20 mouse cellular contexts compared by ENCODE assay signal in the genomic region with DNA sequence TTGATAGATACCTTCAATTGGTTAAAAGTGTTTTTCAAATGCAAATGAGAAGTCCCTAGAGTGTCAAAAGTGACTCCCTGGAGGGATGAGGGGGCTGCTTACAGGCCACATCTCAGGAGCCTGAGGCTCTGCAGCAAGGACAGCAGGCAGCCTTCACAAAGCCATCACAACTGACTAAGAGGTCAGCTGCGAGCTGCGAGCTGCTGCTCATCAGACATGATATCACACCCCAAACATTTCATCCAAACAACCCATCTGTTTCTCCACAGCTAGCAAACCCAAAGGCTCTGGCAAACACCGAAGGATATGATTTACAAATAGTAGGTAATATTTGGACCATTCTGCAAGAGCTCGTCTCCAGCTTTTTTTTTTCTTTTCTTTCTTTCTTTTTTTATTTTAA.
DNase-seq lines count a peak whose midpoint lies in the region; ATAC-seq and TF ChIP-seq lines count a peak whose summit lies in the region.
"Had no signal": no experiment of that assay in that cellular context is flagged by ENCODE, and none has a peak within 500 bp of the region (broad histone marks: within the 10 kb centered on the region; RNA-seq: fewer than 3 reads in every experiment).

No protein-coding gene starts in this region.

- no peak for TF ChIP-seq CTCF in layer of hippocampus, adult 2 months (conservative IDR thresholded peaks at IDR 0.05)

- no peaks in the 10 kb centered on the region; the same call in 1 of the 2 replicates for H3K36me3 ChIP-seq in embryonic facial prominence, embryonic 14.5 days (ENCODE audit: control insufficient read depth, insufficient read depth, low read length)
- H3K36me3 ChIP-seq in embryonic facial prominence, embryonic 10.5 days (replicated peaks): no peaks in the 10 kb centered on the region
- H3K36me3 ChIP-seq in intestine, embryonic 16.5 days (ENCODE audit: control insufficient read depth, insufficient read depth, low read length): no peaks in the 10 kb centered on the region
- no peaks in the 10 kb centered on the region for H3K36me3 ChIP-seq in midbrain, embryonic 10.5 days
- H3K36me3 ChIP-seq: forebrain, embryonic 12.5 days; hindbrain, embryonic 13.5 days; limb, embryonic 12.5 days; liver, embryonic 12.5 days; midbrain, embryonic 15.5 days; neural tube, embryonic 12.5 days; stomach, embryonic 15.5 days had no signal

- peaks cover 26% of the 10 kb centered on the region for H3K4me1 ChIP-seq in embryonic facial prominence, embryonic 14.5 days (ENCODE audit: control insufficient read depth, insufficient read depth, low read length)
- peaks cover 18% of the 10 kb centered on the region for H3K4me1 ChIP-seq in embryonic facial prominence, embryonic 10.5 days
- H3K4me1 ChIP-seq in intestine, embryonic 16.5 days (ENCODE audit: control insufficient read depth, insufficient read depth, low read length): peaks cover 14% of the 10 kb centered on the region; the same call in 1 of the 2 replicates
- H3K4me1 ChIP-seq in midbrain, embryonic 10.5 days: peaks cover 30% of the 10 kb centered on the region
- H3K4me1 ChIP-seq: midbrain, embryonic 15.5 days had no signal

- 35% methylated on average over 4 of the region's 4 CpGs for WGBS in embryonic facial prominence, embryonic 14.5 days
- WGBS in embryonic facial prominence, embryonic 10.5 days: 44% methylated on average over 4 of the region's 4 CpGs
- 48% methylated on average over 4 of the region's 4 CpGs for WGBS in intestine, embryonic 16.5 days
- 46% methylated on average over 4 of the region's 4 CpGs for WGBS in midbrain, embryonic 10.5 days

- H3K4me3 ChIP-seq in embryonic facial prominence, embryonic 14.5 days (ENCODE audit: low read depth, low read length): no peak overlapping the region
- no peak overlapping the region for H3K4me3 ChIP-seq in embryonic facial prominence, embryonic 10.5 days
- H3K4me3 ChIP-seq in layer of hippocampus, adult 2 months: no peak overlapping the region
- H3K4me3 ChIP-seq in intestine, embryonic 16.5 days (ENCODE audit: low read length): no peak overlapping the region
- H3K4me3 ChIP-seq in midbrain, embryonic 10.5 days: no peak overlapping the region
- H3K4me3 ChIP-seq: forebrain, embryonic 12.5 days; hindbrain, embryonic 13.5 days; limb, embryonic 12.5 days; liver, embryonic 12.5 days; midbrain, embryonic 15.5 days; neural tube, embryonic 12.5 days; stomach, embryonic 15.5 days had no signal

- no peaks in the 10 kb centered on the region for H3K27me3 ChIP-seq in embryonic facial prominence, embryonic 14.5 days (replicated peaks; ENCODE audit: control insufficient read depth, insufficient read depth, low read length)
- H3K27me3 ChIP-seq in embryonic facial prominence, embryonic 10.5 days (replicated peaks; ENCODE audit: low read depth, poor library complexity, severe bottlenecking): no peaks in the 10 kb centered on the region
- H3K27me3 ChIP-seq in intestine, embryonic 16.5 days (replicated peaks; ENCODE audit: control insufficient read depth, insufficient read depth, low read length): no peaks in the 10 kb centered on the region
- no peaks in the 10 kb centered on the region for H3K27me3 ChIP-seq in midbrain, embryonic 10.5 days (ENCODE audit: low read depth, poor library complexity, severe bottlenecking)
- H3K27me3 ChIP-seq: hindbrain, embryonic 13.5 days; limb, embryonic 12.5 days; liver, embryonic 12.5 days; midbrain, embryonic 15.5 days; neural tube, embryonic 12.5 days; stomach, embryonic 15.5 days had no signal

- H3K4me2 ChIP-seq in embryonic facial prominence, embryonic 14.5 days (ENCODE audit: low read depth, low read length): no peak overlapping the region
- H3K4me2 ChIP-seq in intestine, embryonic 16.5 days (ENCODE audit: low read depth, low read length): no peak overlapping the region
- H3K4me2 ChIP-seq: forebrain, embryonic 12.5 days; hindbrain, embryonic 13.5 days; limb, embryonic 12.5 days; midbrain, embryonic 15.5 days; neural tube, embryonic 12.5 days; stomach, embryonic 15.5 days had no signal

- peak; percentile 56 for DNase-seq in embryonic facial prominence, embryonic 14.5 days (ENCODE audit: low spot score)
- no peak for DNase-seq in embryonic facial prominence, embryonic 10.5 days (ENCODE audit: low spot score)
- DNase-seq in layer of hippocampus, adult 2 months (ENCODE audit: low spot score in 2 of 2): no peak
- DNase-seq in layer of hippocampus, adult 9-11 months: no peak
- DNase-seq in brain, adult 2 months (ENCODE audit: low read depth, low spot score): peak; percentile 44
- DNase-seq in midbrain, embryonic 10.5 days (ENCODE audit: low spot score): no peak
- DNase-seq: adrenal gland, adult 8-10 months; cerebellum, adult 11 months; cerebellum, adult 9-11 months; kidney, adult 8-10 months; kidney, postnatal 10 days; right cerebral cortex, postnatal 25 days had no signal

- H3K9me3 ChIP-seq in embryonic facial prominence, embryonic 14.5 days (ENCODE audit: control insufficient read depth, low read length): no peaks in the 10 kb centered on the region
- no peaks in the 10 kb centered on the region for H3K9me3 ChIP-seq in embryonic facial prominence, embryonic 10.5 days
- no peaks in the 10 kb centered on the region for H3K9me3 ChIP-seq in intestine, embryonic 16.5 days (ENCODE audit: control insufficient read depth, low read length)
- no peaks in the 10 kb centered on the region for H3K9me3 ChIP-seq in midbrain, embryonic 10.5 days (replicated peaks)
- H3K9me3 ChIP-seq: forebrain, embryonic 12.5 days; hindbrain, embryonic 13.5 days; limb, embryonic 12.5 days; liver, embryonic 12.5 days; midbrain, embryonic 15.5 days; neural tube, embryonic 12.5 days; stomach, embryonic 15.5 days had no signal

- no peak overlapping the region for H3K27ac ChIP-seq in embryonic facial prominence, embryonic 14.5 days (replicated peaks; ENCODE audit: low read depth, low read length)
- H3K27ac ChIP-seq in embryonic facial prominence, embryonic 10.5 days (replicated peaks): no peak overlapping the region
- H3K27ac ChIP-seq in layer of hippocampus, adult 2 months: peak overlapping the region; percentile 77
- peak overlapping the region; percentile 54 for H3K27ac ChIP-seq in intestine, embryonic 16.5 days (ENCODE audit: low read length)
- no peak overlapping the region for H3K27ac ChIP-seq in midbrain, embryonic 10.5 days (replicated peaks)
- H3K27ac ChIP-seq: forebrain, embryonic 12.5 days; hindbrain, embryonic 13.5 days; limb, embryonic 12.5 days; liver, embryonic 12.5 days; midbrain, embryonic 15.5 days; neural tube, embryonic 12.5 days had no signal

- no peak overlapping the region for H3K9ac ChIP-seq in embryonic facial prominence, embryonic 14.5 days (ENCODE audit: low read depth, low read length)
- H3K9ac ChIP-seq in intestine, embryonic 16.5 days (ENCODE audit: low read depth, low read length): no peak overlapping the region
- H3K9ac ChIP-seq: forebrain, embryonic 12.5 days; hindbrain, embryonic 13.5 days; limb, embryonic 12.5 days; liver, embryonic 12.5 days; midbrain, embryonic 15.5 days; neural tube, embryonic 12.5 days; stomach, embryonic 15.5 days had no signal

- ATAC-seq in embryonic facial prominence, embryonic 14.5 days (ENCODE audit: low read depth): no peak
- peak; percentile 26; the same call in 1 of the 2 replicates for ATAC-seq in intestine, embryonic 16.5 days
- ATAC-seq: liver, embryonic 12.5 days; midbrain, embryonic 15.5 days had no signal

Comparison
In these comparisons a context has a peak if more than half of its experiments do, and no peak if none do; other contexts are left out.
1. DNase-seq: peak in embryonic facial prominence, embryonic 14.5 days (single experiment) and brain, adult 2 months (single experiment); none in embryonic facial prominence, embryonic 10.5 days (single experiment), layer of hippocampus, adult 2 months (0 of 2), layer of hippocampus, adult 9-11 months (single experiment) and midbrain, embryonic 10.5 days (single experiment).
2. H3K27ac ChIP-seq: peak in layer of hippocampus, adult 2 months (single experiment) and intestine, embryonic 16.5 days (single experiment); none in embryonic facial prominence, embryonic 14.5 days (single experiment), embryonic facial prominence, embryonic 10.5 days (single experiment) and midbrain, embryonic 10.5 days (single experiment).